ENCODE assay signal across 7 mouse cellular contexts in the genomic region with DNA sequence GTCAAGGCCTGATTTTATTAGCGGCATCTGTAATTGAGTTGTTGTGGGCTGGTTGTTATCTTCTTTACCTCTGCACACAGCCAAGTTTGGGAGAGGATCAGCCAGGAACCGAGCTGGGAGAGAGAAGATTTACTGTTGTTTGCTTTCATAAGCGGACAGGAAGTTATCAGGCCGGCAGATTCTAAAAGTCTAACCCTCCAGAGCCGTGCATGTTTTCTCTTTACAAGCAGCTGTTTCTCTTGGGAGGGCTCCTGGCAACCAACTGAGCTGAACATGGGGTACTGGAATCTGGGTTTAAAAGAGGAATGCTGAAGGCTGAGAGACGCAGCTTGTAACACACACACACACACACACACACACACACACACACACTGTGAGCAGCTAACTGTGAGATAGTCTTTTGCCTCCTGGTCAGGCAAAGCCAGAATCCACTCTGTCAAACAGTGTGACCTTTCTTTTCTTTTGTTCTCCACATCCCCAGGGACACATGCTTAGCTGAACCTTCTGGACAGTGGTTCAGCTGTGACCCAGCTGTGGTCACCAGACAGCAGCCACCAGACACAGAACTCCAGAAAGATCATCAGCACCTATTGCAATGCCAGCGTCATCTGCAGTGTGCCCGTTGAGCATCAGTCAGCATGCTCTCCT.
DNase-seq lines count a peak whose midpoint lies in the region; ATAC-seq lines count a peak whose summit lies in the region.

No protein-coding gene starts in this region.

- WGBS in embryonic facial prominence, embryonic 11.5 days = 47% methylated on average over 8 of the region's 8 CpGs
- WGBS in neural tube, embryonic 12.5 days = 47% methylated on average over 8 of the region's 8 CpGs

- intact Hi-C loops in heart, postnatal 10 days (cut with DNase I) = no loop called here

- no peaks in the 10 kb centered on the region for H3K27me3 ChIP-seq in embryonic facial prominence, embryonic 11.5 days (ENCODE audit: control insufficient read depth, insufficient read depth, low read length)
- no peaks in the 10 kb centered on the region for H3K27me3 ChIP-seq in neural tube, embryonic 12.5 days (replicated peaks)

- peak; percentile 40 for DNase-seq in adrenal gland, postnatal 14 days
- peak; percentile 20 for DNase-seq in embryonic facial prominence, embryonic 11.5 days (ENCODE audit: low spot score)
- peak; percentile 67 to 78 for DNase-seq in heart, postnatal 10 days
- DNase-seq in kidney, postnatal 36 days = peak; percentile 42 to 58
- DNase-seq in spleen, postnatal 10 days (ENCODE audit: low spot score in 2 of 2) = no peak
- no peak for DNase-seq in thymus, postnatal 36 days

- H3K4me1 ChIP-seq in embryonic facial prominence, embryonic 11.5 days (ENCODE audit: control insufficient read depth, insufficient read depth, low read length) = no peaks in the 10 kb centered on the region
- peaks cover 5% of the 10 kb centered on the region for H3K4me1 ChIP-seq in neural tube, embryonic 12.5 days

- ATAC-seq in embryonic facial prominence, embryonic 11.5 days (replicated peaks; ENCODE audit: insufficient number of reproducible peaks, low FRiP score, low TSS enrichment, low read depth) = 0 out of 2 replicates have a peak, but pooled peaks have one; percentile 44
- ATAC-seq in neural tube, embryonic 12.5 days (ENCODE audit: low FRiP score, low read depth) = peak; percentile 37; the same call in 1 of the 2 replicates

- no peaks in the 10 kb centered on the region for H3K9me3 ChIP-seq in embryonic facial prominence, embryonic 11.5 days (replicated peaks; ENCODE audit: control insufficient read depth, low read length)
- no peaks in the 10 kb centered on the region for H3K9me3 ChIP-seq in neural tube, embryonic 12.5 days

- no peak overlapping the region; the same call in 1 of the 2 replicates for H3K27ac ChIP-seq in embryonic facial prominence, embryonic 11.5 days (replicated peaks; ENCODE audit: low read depth, low read length)
- H3K27ac ChIP-seq in neural tube, embryonic 12.5 days = no peak overlapping the region

- H3K4me3 ChIP-seq in embryonic facial prominence, embryonic 11.5 days (ENCODE audit: low read depth, low read length) = no peak overlapping the region
- no peak overlapping the region for H3K4me3 ChIP-seq in neural tube, embryonic 12.5 days

- H3K36me3 ChIP-seq in embryonic facial prominence, embryonic 11.5 days (replicated peaks; ENCODE audit: control insufficient read depth, insufficient read depth, low read depth, low read length) = no peaks in the 10 kb centered on the region
- no peaks in the 10 kb centered on the region for H3K36me3 ChIP-seq in neural tube, embryonic 12.5 days

- no peak overlapping the region for H3K4me2 ChIP-seq in embryonic facial prominence, embryonic 11.5 days (ENCODE audit: low read depth, low read length)
- no peak overlapping the region for H3K4me2 ChIP-seq in neural tube, embryonic 12.5 days (replicated peaks)

- no peak overlapping the region for H3K9ac ChIP-seq in embryonic facial prominence, embryonic 11.5 days (replicated peaks; ENCODE audit: low read length)
- no peak overlapping the region for H3K9ac ChIP-seq in neural tube, embryonic 12.5 days

Comparison
In these comparisons a context has a peak if more than half of its experiments do, and no peak if none do; other contexts are left out.
1. DNase-seq: peak in adrenal gland, postnatal 14 days (single experiment), embryonic facial prominence, embryonic 11.5 days (single experiment), heart, postnatal 10 days (2 of 2) and kidney, postnatal 36 days (2 of 2); none in spleen, postnatal 10 days (0 of 2) and thymus, postnatal 36 days (0 of 2).